Mouse (Mus musculus): Measurements from ENCODE around the gene Smg5. TPM values are rescaled to one million over a fixed set of nuclear protein-coding genes. Genes with fewer than 3 reads are reported as not detected.
A peak's percentile ranks its signal among the peaks of the same experiment; 100 is the strongest.
"Not testable (repeated sequence)": the region's sequence is repeated elsewhere in the genome, so short reads cannot be mapped to it uniquely, and the experiment has no call there.

Smg5 gene
- total RNA-seq, 2 experiments from 2014 or later, result 34.8 to 35.8 TPM

DNA sequence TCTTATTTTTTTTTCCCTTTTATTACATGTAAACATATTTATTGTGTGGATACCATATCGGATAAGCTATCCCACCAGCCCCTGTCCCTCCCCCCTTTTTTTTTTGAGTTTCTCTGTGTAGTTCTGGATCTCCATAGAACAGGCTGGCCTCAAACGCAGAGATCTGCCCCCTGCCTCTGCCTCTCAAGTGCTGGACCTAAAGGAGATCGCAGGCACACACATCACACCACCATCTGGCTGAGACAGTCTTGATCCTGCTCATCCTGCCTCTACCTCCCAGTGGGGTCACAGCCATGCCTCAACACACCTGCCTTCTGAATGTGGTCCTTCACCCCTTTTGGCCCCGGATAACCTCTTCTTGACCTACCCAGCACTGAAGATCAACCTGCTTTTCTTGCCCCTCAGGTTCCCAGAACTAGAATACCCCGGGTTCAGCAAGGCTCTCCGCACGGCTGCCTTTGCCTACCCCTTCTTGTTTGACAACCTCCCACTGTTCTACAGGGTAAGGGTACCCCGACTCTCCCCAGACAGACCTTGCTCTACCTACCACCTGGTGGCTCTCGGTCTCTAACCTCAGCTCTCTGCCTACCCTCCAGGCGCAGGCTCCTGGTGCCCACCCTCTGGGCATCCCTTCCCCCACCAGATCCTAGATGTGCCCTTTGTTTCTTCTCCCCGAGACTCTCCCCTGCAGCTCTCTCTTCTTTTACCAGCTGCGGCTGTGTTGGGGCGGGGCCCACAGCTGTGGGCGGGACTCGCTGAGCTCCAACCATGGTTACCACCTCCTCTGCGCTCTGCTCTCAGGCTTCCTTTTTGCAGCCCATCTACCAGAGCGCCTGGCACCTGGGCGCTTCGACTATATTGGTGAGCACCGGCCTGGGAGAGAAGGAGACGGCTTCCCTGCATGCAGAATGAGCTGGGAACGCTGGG, 45.6 kb downstream of the Smg5 start:
- intact Hi-C loops (cut with DNase I); DNase-seq: not testable (repeated sequence)

DNA sequence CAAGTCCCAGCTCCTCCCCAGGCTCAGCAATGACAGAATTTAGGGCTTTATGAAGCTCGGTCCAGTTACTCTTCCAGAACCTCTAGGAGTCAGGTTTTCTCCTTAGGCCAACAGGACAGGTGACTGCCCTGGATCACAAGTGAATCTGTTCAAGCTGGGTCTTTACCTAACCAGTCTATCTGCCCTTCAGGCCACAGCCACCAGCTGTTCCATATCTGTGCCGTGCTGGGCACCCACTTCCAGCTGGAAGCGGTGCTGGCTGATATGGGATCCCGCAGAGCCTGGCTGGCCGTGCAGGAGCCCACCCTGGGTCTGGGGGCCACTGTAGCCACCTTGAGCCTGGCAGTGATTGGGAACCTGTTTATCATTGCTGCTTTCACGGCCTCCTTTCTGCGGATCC, 46.3 kb downstream of the Smg5 start:
- intact Hi-C loops (cut with DNase I); DNase-seq: not testable (repeated sequence)

- intact Hi-C loops (cut with DNase I), result no loop called here
- no peak for DNase-seq
Measured at GRCm38 (mm10) chr3:88384364-88384763, 48.3 kb downstream of the Smg5 start, which contains the start of gene Bglap. Gene Bglap (minus strand): TSS chr3:88384464.

DNA sequence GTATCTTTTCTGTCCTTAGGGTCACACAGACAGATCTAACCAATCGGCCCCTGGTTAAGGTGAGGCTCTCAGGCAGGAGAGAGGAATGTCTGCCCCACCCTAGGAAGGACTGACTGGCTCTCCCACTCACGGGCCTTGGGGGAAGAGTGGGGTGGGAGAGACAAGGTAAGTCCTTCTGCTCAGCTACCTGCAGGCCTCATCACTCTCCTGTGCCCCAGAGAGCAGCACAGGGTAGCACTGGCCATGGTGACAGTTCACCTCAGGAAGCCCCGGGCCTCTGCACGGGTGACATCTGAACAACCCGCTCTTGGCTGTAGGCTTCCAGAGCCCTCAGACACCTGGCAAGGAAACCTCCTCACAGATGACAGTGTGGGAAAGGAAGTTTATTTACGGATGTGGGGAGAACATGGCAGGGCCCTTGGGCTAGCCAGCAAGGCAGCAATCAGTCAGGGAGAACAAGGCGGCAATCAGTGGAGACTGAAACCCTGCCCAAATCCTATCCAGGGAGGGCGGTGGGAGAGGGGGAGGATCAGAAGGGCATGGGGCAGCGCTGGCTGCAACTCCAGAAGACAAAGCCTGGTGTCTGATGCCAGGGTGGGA, 57.8 kb downstream of the Smg5 start:
- no peak for DNase-seq

DNA sequence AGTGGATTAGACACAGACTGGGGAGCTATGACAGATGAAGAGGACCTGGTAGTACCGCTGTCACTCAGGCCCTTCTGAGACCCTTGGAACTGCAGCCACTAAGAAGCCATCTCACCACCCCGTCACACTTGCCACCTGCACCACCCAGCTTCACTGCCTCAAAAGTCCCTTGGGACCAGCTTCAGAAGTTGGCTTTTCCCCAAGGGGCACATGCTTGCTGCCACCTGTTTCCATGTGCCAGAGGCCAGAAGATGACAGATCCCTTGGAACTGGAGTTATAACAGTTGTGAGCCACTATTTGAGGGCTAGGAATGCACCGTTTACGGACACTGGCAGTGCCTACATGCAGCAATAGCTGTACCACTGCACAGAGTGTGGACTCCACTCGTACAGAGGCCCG, 59.2 kb downstream of the Smg5 start:
- intact Hi-C loops (cut with DNase I), result no loop called here

More for the DNA sequence above, 57.8 kb downstream of the Smg5 start:
- intact Hi-C loops (cut with DNase I), result no loop called here

DNA sequence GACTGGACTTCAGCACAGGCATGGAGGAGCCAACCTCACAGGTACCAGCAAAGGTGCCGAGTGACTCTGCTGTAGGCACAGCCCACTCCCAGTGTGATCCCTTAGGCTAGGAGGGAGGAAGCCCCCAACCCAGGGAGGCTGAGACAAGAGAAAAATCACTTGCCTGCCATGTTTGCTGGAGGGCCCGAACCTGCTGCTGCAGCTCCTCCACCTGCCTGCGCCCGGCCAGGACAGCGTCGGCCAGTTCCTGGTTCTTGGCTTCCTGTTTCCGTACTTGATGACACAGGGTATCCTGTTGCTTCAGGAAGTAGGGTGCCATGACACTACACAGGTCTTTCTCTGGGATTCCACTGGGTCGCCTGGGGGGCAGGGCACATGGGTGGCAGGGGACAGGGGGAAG, 59.7 kb downstream of the Smg5 start:
- DNase-seq, result no peak
- intact Hi-C loops (cut with DNase I), result no loop called here

More for the DNA sequence above, 59.2 kb downstream of the Smg5 start:
- no peak for DNase-seq

GRCm38 (mm10) chr3:88398666-88399065, 62.6 kb downstream of the Smg5 start:
- DNase-seq, result no peak
- intact Hi-C loops (cut with DNase I), result no loop called here

DNA sequence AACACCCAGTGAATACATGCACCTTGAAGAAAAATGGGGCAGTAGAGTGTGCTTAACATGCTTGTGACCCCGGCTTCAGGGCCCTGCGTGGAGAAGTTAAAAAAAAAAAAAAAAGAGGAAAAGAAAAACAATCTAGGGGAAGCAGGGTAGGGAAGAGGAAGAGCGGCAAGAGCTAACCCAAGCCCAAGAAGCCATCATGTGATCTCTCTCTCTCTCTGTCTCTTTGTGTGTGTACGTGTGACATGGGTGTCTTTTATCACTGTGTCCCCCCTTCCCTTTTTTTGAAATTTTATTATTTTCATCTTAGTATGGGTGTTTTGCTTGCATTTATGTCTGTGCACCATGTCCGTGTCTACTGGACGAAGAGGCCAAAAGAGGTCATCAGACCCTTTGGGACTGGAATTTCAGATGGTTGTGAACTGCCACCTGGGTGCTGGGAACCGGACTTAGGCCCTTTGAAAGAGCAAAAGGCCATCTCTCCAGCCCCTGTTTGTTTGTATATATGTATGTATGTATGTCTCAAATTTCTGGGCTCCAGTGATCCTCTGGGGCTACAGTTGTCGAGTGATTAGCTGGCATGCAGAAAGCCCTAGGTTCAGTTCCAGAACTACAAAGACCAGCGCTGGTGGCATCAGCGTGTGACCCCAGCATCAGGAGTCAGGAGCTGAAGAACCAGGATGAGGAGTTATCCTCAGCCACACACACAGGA, 67.6 kb downstream of the Smg5 start:
- DNase-seq, result no peak
- intact Hi-C loops (cut with DNase I), result no loop called here

DNA sequence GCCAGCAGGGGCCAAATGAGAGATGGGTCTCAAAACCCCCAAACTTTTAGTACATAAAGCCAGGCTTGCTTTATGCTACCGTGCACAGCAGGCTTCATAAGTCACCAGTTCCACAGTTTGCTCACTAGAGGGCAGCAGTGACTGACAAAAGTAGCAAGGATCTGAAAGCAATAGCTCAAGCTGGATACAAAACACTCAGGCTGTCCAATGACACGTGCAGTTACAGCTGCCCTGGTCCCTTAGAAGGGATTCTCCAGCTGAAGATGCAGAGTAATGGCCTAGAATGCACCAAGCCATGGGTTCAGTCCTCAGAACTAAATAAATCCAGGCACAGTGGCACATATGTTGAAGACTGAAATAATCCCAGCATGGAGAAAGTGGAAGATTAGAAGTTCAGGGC, 71.0 kb downstream of the Smg5 start:
- peak in 1 of 2 experiments; percentile 35 for DNase-seq

GRCm38 (mm10) chr3:88407529-88407928, 71.5 kb downstream of the Smg5 start:
- DNase-seq, result no peak
- intact Hi-C loops (cut with DNase I), result no loop called here

More for the DNA sequence above, 71.0 kb downstream of the Smg5 start:
- intact Hi-C loops (cut with DNase I), result no loop called here

DNA sequence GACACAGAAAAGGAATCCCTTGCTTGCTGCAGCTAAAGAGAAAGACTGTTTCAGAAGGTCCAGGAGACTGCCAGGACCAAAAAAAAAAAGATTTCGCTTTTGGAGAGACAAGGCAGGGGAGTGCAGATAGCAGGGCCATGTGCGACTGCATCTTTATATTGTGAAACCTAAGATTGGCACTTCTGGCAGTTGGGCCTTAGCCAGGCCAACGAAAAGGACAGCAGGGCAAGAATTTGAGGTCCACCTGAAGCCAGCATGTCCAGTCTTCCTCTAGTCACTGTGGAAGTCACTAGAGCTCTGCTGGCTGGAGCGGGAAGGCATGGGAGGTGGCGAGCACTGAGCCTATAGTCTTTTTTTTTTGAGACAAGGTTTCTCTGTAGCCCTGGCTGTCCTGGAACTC, 72.9 kb downstream of the Smg5 start:
- intact Hi-C loops (cut with DNase I), result loop anchor here (1.0 to 2.0 kb wide), 2 partner anchors 58 to 118 kb away; no protein-coding TSS in a partner anchor
- no peak for DNase-seq

DNA sequence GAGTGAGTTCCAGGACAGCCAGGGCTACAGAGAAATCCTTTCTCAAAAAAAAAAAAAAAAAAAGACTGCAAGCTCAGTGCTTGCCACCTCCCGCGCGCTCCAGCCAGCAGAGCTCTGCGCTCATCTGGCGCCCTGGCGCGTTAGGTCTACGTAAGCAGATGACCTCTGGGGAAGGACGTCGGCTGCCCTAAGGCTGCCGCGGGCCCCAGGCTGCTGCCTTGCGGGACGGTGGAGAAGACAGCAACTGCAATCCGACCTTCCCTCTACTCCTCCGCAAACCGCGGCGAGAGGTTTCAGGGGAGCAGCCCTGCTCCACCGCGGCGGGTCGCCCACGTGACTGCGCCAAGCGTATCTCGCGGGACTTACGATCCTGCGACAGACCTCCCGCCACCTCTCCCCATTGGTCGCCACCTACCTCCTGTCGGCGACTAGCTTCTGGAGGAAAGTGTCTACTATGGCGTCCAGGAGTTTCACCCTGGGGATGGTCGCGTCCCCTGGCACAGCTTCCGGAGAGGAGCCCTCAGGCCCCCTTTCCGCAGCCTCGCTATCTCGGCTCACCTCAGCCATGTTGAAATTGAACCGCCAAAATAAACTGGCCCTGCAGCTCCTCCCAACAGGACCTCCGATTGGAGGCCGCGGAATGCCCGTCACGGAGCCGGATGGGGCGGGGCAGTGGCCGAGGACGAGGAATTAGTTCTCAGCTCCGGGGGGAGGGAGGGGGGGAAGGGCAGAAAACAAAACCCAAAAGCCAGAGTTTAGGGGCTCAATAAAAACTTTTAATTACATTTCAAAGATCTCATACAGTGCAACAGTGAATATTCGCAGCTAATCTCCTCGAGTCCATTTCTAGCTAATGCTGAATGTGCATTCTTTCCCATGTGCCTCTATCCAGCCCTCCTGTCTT, 73.9 kb downstream of the Smg5 start, which contains the start of gene Pmf1:
Gene Pmf1, minus strand, starts transcription at position 591 of the 904 bp plus-strand sequence.
- intact Hi-C loops (cut with DNase I), result loop anchor here (2.0 kb wide), 2 partner anchors 15 to 117 kb away; partner anchors contain the start of gene Slc25a44

DNA sequence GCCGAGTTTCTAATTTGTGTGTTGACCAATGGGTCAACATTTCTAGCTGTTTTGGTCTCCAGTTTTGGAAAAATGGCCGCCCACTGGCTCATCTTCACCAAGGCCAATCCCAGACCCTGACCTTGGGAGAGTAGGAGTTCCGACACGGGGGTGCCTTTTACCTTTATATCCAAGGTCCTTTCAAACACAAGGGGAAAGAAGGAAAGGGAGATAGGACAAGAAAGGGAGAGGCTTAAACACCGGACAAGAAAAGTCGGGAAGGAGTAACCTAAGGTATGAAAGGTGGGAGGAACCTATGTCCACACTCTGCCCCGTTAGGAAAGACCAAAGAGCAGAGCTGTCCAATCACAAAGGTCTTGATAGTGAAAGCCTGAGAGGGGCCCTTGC, 74.6 kb downstream of the Smg5 start:
- intact Hi-C loops (cut with DNase I), result loop anchor here (2.0 kb wide), 1 partner anchor 14 kb away; the partner anchor contains the start of gene Slc25a44
- DNase-seq, result no peak

More for the DNA sequence above, 73.9 kb downstream of the Smg5 start, which contains the start of gene Pmf1:
- DNase-seq, result peak; percentile 91 to 92

- intact Hi-C loops (cut with DNase I), result loop anchor here (2.0 kb wide), 1 partner anchor 13 kb away; the partner anchor contains the start of gene Slc25a44
- DNase-seq, result no peak
Measured at GRCm38 (mm10) chr3:88411681-88412080, 75.6 kb downstream of the Smg5 start.

Other genes starting within 250 kb of the Smg5 start
- 100 to 1,000 TPM; 156 to 174 TPM for gene Mef2d, start 193.9 kb upstream of the Smg5 start, total RNA-seq (2021)
- gene Rhbg, start 81.6 kb upstream of the Smg5 start, total RNA-seq (2021), result not detected
- under 1 TPM; 0.35 to 0.51 TPM for gene Gm38392, start 49.0 kb upstream of the Smg5 start, total RNA-seq (2021)
- 1 to 10 TPM; 4.2 to 5.3 TPM for gene Tsacc, start 39.3 kb upstream of the Smg5 start, total RNA-seq (2021)
- gene Cct3, start 39.1 kb upstream of the Smg5 start, total RNA-seq (2021), result 10 to 100 TPM; 85.5 to 97.0 TPM
- gene Glmp, start 11.2 kb upstream of the Smg5 start, total RNA-seq (2021), result 10 to 100 TPM; 34.5 to 45.4 TPM
- 1 to 10 TPM; 2.0 to 2.4 TPM for gene Tmem79, start 112 bp upstream of the Smg5 start, total RNA-seq (2021)
- under 1 TPM; 0.26 to 0.42 TPM for gene Paqr6, start 28.3 kb downstream of the Smg5 start, total RNA-seq (2021)
- gene Bglap3, start 36.5 kb downstream of the Smg5 start, total RNA-seq (2021), result not detected
- not detected for gene Bglap2, start 42.4 kb downstream of the Smg5 start, total RNA-seq (2021)
- gene Bglap, start 48.2 kb downstream of the Smg5 start, total RNA-seq (2021), result not detected
- gene Pmf1, start 74.1 kb downstream of the Smg5 start, total RNA-seq (2021), result 10 to 100 TPM; 15.1 to 20.3 TPM
- gene Slc25a44, start 88.9 kb downstream of the Smg5 start, total RNA-seq (2021), result 10 to 100 TPM; 13.0 to 15.6 TPM
- gene Sema4a, start 124.9 kb downstream of the Smg5 start, total RNA-seq (2021), result 1 to 10 TPM; 1.2 to 1.4 TPM
- 10 to 100 TPM; 75.3 to 79.8 TPM for gene Lmna, start 173.7 kb downstream of the Smg5 start, total RNA-seq (2021)
- gene Mex3a, start 196.1 kb downstream of the Smg5 start, total RNA-seq (2021), result under 1 TPM; 0.17 to 0.33 TPM
- not detected for gene Rab25, start 212.0 kb downstream of the Smg5 start, total RNA-seq (2021)
- gene Lamtor2, start 216.8 kb downstream of the Smg5 start, total RNA-seq (2021), result 10 to 100 TPM; 70.6 to 76.1 TPM
- gene Ubqln4, start 217.5 kb downstream of the Smg5 start, total RNA-seq (2021), result 10 to 100 TPM; 73.6 to 77.4 TPM
- 10 to 100 TPM; 46.3 to 51.4 TPM for gene Ssr2, start 239.6 kb downstream of the Smg5 start, total RNA-seq (2021)